Mouse (Mus musculus) bone marrow macrophage, adult 2 months (primary cell): ENCODE results near the gene Aqp9.

Experiments
- CTCF ChIP-seq: IDR thresholded peaks from 2 replicates; pipeline ENCODE4 v1.5.1; 2012; ENCODE audit warnings: low read depth, mild to moderate bottlenecking, low read length, moderate library complexity
- POLR2A ChIP-seq: IDR thresholded peaks from 2 replicates; pipeline ENCODE4 v1.6.1; 2012; ENCODE audit warnings: mild to moderate bottlenecking, low read depth, low read length, borderline replicate concordance

DNA sequence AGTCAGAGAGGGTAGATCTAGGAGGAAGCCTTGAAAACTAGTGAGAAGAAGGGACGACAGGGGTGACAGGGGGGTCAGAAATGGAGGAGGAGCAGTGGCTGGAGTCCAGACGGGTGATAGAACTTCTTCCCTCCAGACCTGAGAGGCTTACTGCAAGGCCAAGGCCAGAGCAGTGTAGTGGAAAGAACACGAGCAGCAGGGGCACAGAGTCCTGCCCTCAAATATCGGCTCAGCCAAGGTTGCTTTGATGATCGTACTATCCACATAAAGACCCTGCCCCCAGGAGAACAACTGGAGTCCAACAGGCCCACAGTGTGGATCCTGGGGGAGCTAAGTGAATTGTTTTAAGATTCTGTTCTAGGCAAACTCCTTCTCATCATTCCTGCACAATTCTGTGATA is 33.4 kb downstream of the Aqp9 start:
- TF ChIP-seq CTCF = no peak
- no peak for TF ChIP-seq POLR2A
